Mouse (Mus musculus) hindbrain, embryonic 13.5 days (tissue): ENCODE results near the gene Mrpl38. TPM values are rescaled to one million over a fixed set of nuclear protein-coding genes. Genes with fewer than 3 reads are reported as not detected.

Experiments
- ATAC-seq: fragments of 200-750 bp; cut with Nextera tagmentation; 2 replicates; pipeline ENCODE4 v1.8.0; 2017; ENCODE audit warnings: moderate TSS enrichment; ENCODE audit not compliant: low FRiP score
- H3K27ac ChIP-seq: fragments of 300-500 bp; sonication (generic); 2 replicates; pipeline ENCODE4 v1.5.1; 2015; ENCODE audit warnings: inconsistent platforms, mild to moderate bottlenecking, moderate library complexity
- H3K27me3 ChIP-seq: fragments of 300-500 bp; sonication (generic); 2 replicates; pipeline ENCODE4 v1.6.1; 2015; ENCODE audit warnings: mild to moderate bottlenecking, inconsistent platforms
- H3K36me3 ChIP-seq: fragments of 300-500 bp; sonication (generic); 2 replicates; pipeline ENCODE4 v1.6.1; 2015; ENCODE audit warnings: mild to moderate bottlenecking, inconsistent platforms
- H3K4me1 ChIP-seq: fragments of 300-500 bp; sonication (generic); replicated peaks from 2 replicates; pipeline ENCODE4 v1.6.1; 2015; ENCODE audit warnings: inconsistent platforms
- H3K4me2 ChIP-seq: fragments of 300-500 bp; sonication (generic); 2 replicates; pipeline ENCODE4 v1.6.1; 2015; ENCODE audit warnings: inconsistent platforms, mild to moderate bottlenecking, moderate library complexity
- H3K4me3 ChIP-seq: fragments of 300-500 bp; sonication (generic); 2 replicates; pipeline ENCODE4 v1.5.1; 2015; ENCODE audit warnings: mild to moderate bottlenecking, inconsistent platforms
- H3K9ac ChIP-seq: fragments of 300-500 bp; sonication (generic); 2 replicates; pipeline ENCODE4 v1.6.1; 2015; ENCODE audit warnings: mild to moderate bottlenecking, inconsistent platforms
- H3K9me3 ChIP-seq: fragments of 300-500 bp; sonication (generic); 2 replicates; pipeline ENCODE4 v1.6.1; 2016; ENCODE audit warnings: inconsistent platforms
- WGBS: fragments of 180-500 bp; shearing (Covaris S2); methylation state at CpG from one replicate; pipeline ENCODE4 v1.1.7; 2015; 5-methylcytosine and 5-hydroxymethylcytosine counted together
- polyA plus RNA-seq: library from polyadenylated mRNA; unstranded; fragments of >200 nt; fragmentation: Nextera tagmentation; extraction: Ambion mirVana; gene quantifications from 2 replicates; pipeline ENCODE4 v1.2.1, GENCODE M21; 2015

Mrpl38 gene
- polyA plus RNA-seq, 1 experiment from 2014 or later = 76.4 TPM

DNA sequence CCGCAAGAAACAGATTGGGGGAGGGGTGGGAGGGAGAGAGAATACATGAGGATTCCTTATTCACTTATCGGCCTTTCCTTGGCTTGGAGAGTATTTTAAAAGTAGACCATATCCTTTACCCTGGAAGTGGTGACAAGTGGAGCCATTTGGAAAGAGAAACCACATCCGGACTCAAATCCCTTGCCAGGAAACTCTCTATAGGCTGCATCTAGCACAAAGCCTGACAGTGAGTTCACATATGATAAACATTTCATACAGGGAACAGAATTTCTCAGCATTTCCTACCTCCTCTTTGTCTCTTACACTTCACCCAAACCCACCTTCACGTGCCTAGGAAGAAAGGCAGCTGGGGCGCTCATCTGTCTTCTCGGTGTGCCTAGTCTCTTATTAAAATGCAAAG, 28.6 kb upstream of the Mrpl38 start:
- 7% methylated on average over 6 of the region's 6 CpGs for WGBS
- ATAC-seq = no peak
- peaks cover 41% of the 10 kb centered on the region for H3K4me1 ChIP-seq

GRCm38 (mm10) chr11:116163002-116163401, 24.3 kb upstream of the Mrpl38 start:
- H3K4me2 ChIP-seq = 0 out of 2 replicates have a peak overlapping the region, but pooled peaks have one; percentile 6
- peaks cover 62% of the 10 kb centered on the region for H3K36me3 ChIP-seq
- H3K27me3 ChIP-seq = no peaks in the 10 kb centered on the region
- no peaks in the 10 kb centered on the region for H3K9me3 ChIP-seq
- H3K4me1 ChIP-seq = peaks cover 38% of the 10 kb centered on the region
- H3K27ac ChIP-seq = no peak overlapping the region
- ATAC-seq = no peak
- H3K4me3 ChIP-seq = no peak overlapping the region
- H3K9ac ChIP-seq = peak overlapping the region; percentile 46
- WGBS = 20% methylated on average over 9 of the region's 9 CpGs

More for the DNA sequence above, 28.6 kb upstream of the Mrpl38 start:
- Histone ChIP-seq H3K27ac (peak overlapping the region; percentile 96), H3K4me3 (peak overlapping the region; percentile 73), H3K9ac (peak overlapping the region; percentile 89), H3K27me3 (no peaks in the 10 kb centered on the region), H3K9me3 (no peaks in the 10 kb centered on the region), H3K4me2 (peak overlapping the region; percentile 77), H3K36me3 (peaks cover 41% of the 10 kb centered on the region)

GRCm38 (mm10) chr11:116162146-116162545, 23.5 kb upstream of the Mrpl38 start:
- Histone ChIP-seq H3K36me3 (peaks cover 71% of the 10 kb centered on the region), H3K27me3 (no peaks in the 10 kb centered on the region), H3K4me2 (no peak overlapping the region), H3K27ac (0 out of 2 replicates have a peak overlapping the region, but pooled peaks have one; percentile 4), H3K9ac (no peak overlapping the region), H3K9me3 (no peaks in the 10 kb centered on the region), H3K4me3 (no peak overlapping the region), H3K4me1 (peaks cover 35% of the 10 kb centered on the region)
- 65% methylated on average over 10 of the region's 10 CpGs for WGBS
- ATAC-seq = no peak; the same call in 1 of the 2 replicates

DNA sequence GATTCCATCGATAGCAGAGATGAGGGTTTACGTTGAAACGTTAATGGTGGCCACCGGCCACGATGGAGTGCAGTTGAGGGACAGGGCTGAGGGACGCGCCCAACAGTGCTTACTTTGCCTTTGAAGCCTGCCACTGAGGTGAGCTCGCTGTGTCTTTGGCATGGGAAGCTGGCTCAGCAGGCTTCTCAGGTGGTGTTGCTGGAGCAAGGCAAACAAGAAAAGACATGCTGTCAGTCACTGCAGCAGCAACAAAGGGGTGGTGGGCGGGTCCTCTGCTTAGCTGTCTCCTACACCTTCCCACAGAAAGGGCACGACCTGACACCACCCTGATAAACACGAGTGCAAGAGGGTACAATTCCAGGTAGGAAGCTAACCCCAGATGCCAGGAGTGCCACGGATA, 22.6 kb upstream of the Mrpl38 start:
- Histone ChIP-seq H3K4me3 (no peak overlapping the region), H3K9ac (peak overlapping the region; percentile 43; the same call in 1 of the 2 replicates), H3K4me1 (peaks cover 27% of the 10 kb centered on the region), H3K4me2 (no peak overlapping the region), H3K27me3 (no peaks in the 10 kb centered on the region), H3K27ac (no peak overlapping the region), H3K9me3 (no peaks in the 10 kb centered on the region), H3K36me3 (peaks cover 79% of the 10 kb centered on the region)
- no peak for ATAC-seq
- 68% methylated on average over 12 of the region's 12 CpGs for WGBS

- no peaks in the 10 kb centered on the region for H3K9me3 ChIP-seq
These were observed 12.3 kb upstream of the Mrpl38 start for GRCm38 (mm10) chr11:116150960-116151359.

GRCm38 (mm10) chr11:116149341-116149740, 10.7 kb upstream of the Mrpl38 start:
- 82% methylated on average over 6 of the region's 6 CpGs for WGBS
- no peak overlapping the region for H3K4me3 ChIP-seq
- peaks cover 10% of the 10 kb centered on the region for H3K4me1 ChIP-seq
- 0 out of 2 replicates have a peak overlapping the region, but pooled peaks have one; percentile 23 for H3K27ac ChIP-seq
- peak overlapping the region; percentile 24; the same call in 1 of the 2 replicates for H3K9ac ChIP-seq
- no peak overlapping the region for H3K4me2 ChIP-seq
- peaks cover 100% of the 10 kb centered on the region for H3K36me3 ChIP-seq
- ATAC-seq = no peak
- no peaks in the 10 kb centered on the region for H3K27me3 ChIP-seq
- no peaks in the 10 kb centered on the region for H3K9me3 ChIP-seq

More at GRCm38 (mm10) chr11:116150960-116151359, 12.3 kb upstream of the Mrpl38 start:
- Histone ChIP-seq H3K4me2 (no peak overlapping the region), H3K4me1 (peaks cover 6% of the 10 kb centered on the region; the same call in 1 of the 2 replicates), H3K4me3 (no peak overlapping the region), H3K9ac (no peak overlapping the region), H3K27me3 (no peaks in the 10 kb centered on the region), H3K36me3 (peaks cover 100% of the 10 kb centered on the region), H3K27ac (no peak overlapping the region)
- no peak for ATAC-seq
- WGBS = 91% methylated on average over 2 of the region's 2 CpGs

GRCm38 (mm10) chr11:116148761-116149221, 10.1 kb upstream of the Mrpl38 start:
- no peaks in the 10 kb centered on the region for H3K27me3 ChIP-seq
- 69% methylated on average over 20 of the region's 20 CpGs for WGBS
- H3K9ac ChIP-seq = peak overlapping the region; percentile 24; the same call in 1 of the 2 replicates
- H3K27ac ChIP-seq = 0 out of 2 replicates have a peak overlapping the region, but pooled peaks have one; percentile 23
- H3K36me3 ChIP-seq = peaks cover 100% of the 10 kb centered on the region
- H3K4me3 ChIP-seq = no peak overlapping the region
- peaks cover 10% of the 10 kb centered on the region for H3K4me1 ChIP-seq
- no peak overlapping the region for H3K4me2 ChIP-seq
- H3K9me3 ChIP-seq = no peaks in the 10 kb centered on the region
- ATAC-seq = no peak

GRCm38 (mm10) chr11:116146294-116146985, 7.8 kb upstream of the Mrpl38 start:
- H3K4me1 ChIP-seq = peaks cover 10% of the 10 kb centered on the region
- H3K9ac ChIP-seq = no peak overlapping the region
- 76% methylated on average over 25 of the region's 25 CpGs for WGBS
- no peak for ATAC-seq
- no peaks in the 10 kb centered on the region for H3K9me3 ChIP-seq
- H3K4me3 ChIP-seq = no peak overlapping the region
- H3K27ac ChIP-seq = peak overlapping the region; percentile 48; the same call in 1 of the 2 replicates
- no peaks in the 10 kb centered on the region for H3K27me3 ChIP-seq
- peaks cover 100% of the 10 kb centered on the region for H3K36me3 ChIP-seq
- no peak overlapping the region for H3K4me2 ChIP-seq

DNA sequence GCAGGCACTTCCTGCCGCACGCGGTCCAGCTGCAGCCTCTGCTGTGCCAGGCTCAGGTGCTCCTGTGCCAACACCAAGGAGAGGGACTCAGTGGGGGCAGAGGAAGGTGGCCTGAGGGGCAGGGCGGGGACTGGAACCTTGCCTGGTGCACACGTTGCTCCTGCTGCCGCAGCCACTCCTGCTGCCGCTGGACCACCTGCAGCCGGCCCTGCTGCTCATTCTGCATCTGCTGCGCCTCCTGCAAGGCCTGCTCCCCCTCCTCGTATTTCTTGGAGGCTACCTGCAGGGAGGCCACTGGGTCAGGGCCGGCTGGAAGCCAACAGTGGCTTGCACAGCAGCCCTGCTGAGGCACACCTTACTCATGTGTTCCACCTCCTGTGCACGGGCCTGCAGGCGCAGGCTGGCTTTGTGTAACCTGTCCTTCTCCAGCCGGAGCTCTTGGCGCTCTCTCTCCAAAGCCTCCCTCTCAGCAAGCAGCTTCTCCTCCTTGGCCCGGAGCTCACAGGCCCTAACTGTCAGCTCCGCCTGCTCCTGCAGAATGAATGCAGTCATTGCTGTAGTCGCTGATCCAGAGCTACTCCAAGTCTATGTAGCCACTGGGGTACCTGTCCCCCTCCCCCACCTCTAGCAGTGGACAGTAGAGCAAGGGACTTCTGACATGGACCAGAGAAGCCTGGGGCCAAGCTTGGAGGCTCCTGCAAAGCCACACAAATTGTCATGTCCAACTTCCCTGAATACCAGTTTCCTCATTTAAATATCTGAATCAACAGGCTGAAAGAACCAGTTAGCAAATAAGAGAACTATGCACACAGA, 7.0 kb upstream of the Mrpl38 start:
- H3K27ac ChIP-seq = peak overlapping the region; percentile 48
- no peak for ATAC-seq
- H3K27me3 ChIP-seq = no peaks in the 10 kb centered on the region

DNA sequence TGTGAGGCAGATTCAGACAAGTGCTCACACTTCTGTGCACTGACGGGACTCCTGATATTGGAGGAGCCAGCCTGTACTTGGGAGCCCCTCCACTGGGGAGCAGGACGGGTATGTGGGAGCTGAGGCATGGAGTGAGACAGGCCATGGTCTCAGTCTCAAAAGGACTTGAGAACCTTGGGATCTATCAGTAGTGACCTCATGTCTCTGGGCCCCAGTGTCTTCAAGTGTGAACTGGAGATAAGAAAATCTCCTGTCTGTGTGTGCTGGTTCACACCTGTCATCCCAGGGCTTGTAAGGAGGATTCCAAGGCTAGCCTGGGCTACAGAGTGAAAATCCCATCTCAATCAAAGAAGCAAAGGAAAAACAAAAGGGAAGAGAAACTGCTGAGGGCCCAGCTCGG, 4.8 kb upstream of the Mrpl38 start:
- Histone ChIP-seq H3K27me3 (no peaks in the 10 kb centered on the region), H3K9ac (no peak overlapping the region), H3K9me3 (no peaks in the 10 kb centered on the region), H3K4me3 (no peak overlapping the region), H3K27ac (no peak overlapping the region), H3K36me3 (peaks cover 73% of the 10 kb centered on the region), H3K4me1 (peaks cover 7% of the 10 kb centered on the region; the same call in 1 of the 2 replicates), H3K4me2 (no peak overlapping the region)
- 92% methylated on average over 3 of the region's 3 CpGs for WGBS
- ATAC-seq = no peak

More for the DNA sequence above, 7.0 kb upstream of the Mrpl38 start:
- Histone ChIP-seq H3K9me3 (no peaks in the 10 kb centered on the region), H3K4me1 (peaks cover 10% of the 10 kb centered on the region), H3K36me3 (peaks cover 95% of the 10 kb centered on the region), H3K4me3 (no peak overlapping the region), H3K9ac (no peak overlapping the region), H3K4me2 (no peak overlapping the region)
- WGBS = 56% methylated on average over 18 of the region's 18 CpGs

GRCm38 (mm10) chr11:116142211-116142991, 3.7 kb upstream of the Mrpl38 start:
- Histone ChIP-seq H3K27me3 (no peaks in the 10 kb centered on the region), H3K4me3 (no peak overlapping the region), H3K4me1 (peaks cover 16% of the 10 kb centered on the region), H3K9me3 (no peaks in the 10 kb centered on the region), H3K4me2 (no peak overlapping the region), H3K9ac (no peak overlapping the region), H3K36me3 (peaks cover 62% of the 10 kb centered on the region), H3K27ac (no peak overlapping the region)
- 71% methylated on average over 10 of the region's 10 CpGs for WGBS
- no peak for ATAC-seq
